Mouse (Mus musculus): ENCODE results near the gene Acbd7.

Acbd7 gene

GRCm38 (mm10) chr2:3335611-3336301 is at the start of gene Acbd7:
Gene Acbd7, plus strand, starts transcription at chr2:3336168.
- peak; percentile 73 for DNase-seq

GRCm38 (mm10) chr2:3286243-3286642 is 49.7 kb upstream of the Acbd7 start:
- no peak for DNase-seq

- DNase-seq: no peak
These were observed 46.4 kb upstream of the Acbd7 start for GRCm38 (mm10) chr2:3289581-3289980.

- no peak for DNase-seq
These were observed 43.8 kb upstream of the Acbd7 start for GRCm38 (mm10) chr2:3292170-3292569.

- DNase-seq: no peak
These were observed 40.1 kb upstream of the Acbd7 start for GRCm38 (mm10) chr2:3295826-3296225.

- no peak for DNase-seq
These were observed 30.4 kb upstream of the Acbd7 start for GRCm38 (mm10) chr2:3305426-3306025.

GRCm38 (mm10) chr2:3323132-3323531 is 12.8 kb upstream of the Acbd7 start:
- no peak for DNase-seq

- DNase-seq: no peak
These were observed 11.4 kb upstream of the Acbd7 start for GRCm38 (mm10) chr2:3324381-3325130.

- no peak for DNase-seq
These were observed 9.4 kb upstream of the Acbd7 start for GRCm38 (mm10) chr2:3326547-3326946.

GRCm38 (mm10) chr2:3327351-3327750 is 8.6 kb upstream of the Acbd7 start:
- DNase-seq: peak; percentile 66

- no peak for DNase-seq
These were observed 4.8 kb upstream of the Acbd7 start for GRCm38 (mm10) chr2:3331071-3331703.

GRCm38 (mm10) chr2:3332056-3332455 is 3.9 kb upstream of the Acbd7 start:
- no peak for DNase-seq

- DNase-seq: peak; percentile 96
These were observed 3.3 kb upstream of the Acbd7 start, which contains the start of gene Rpp38 for GRCm38 (mm10) chr2:3332484-3333242. Gene Rpp38, minus strand, starts transcription at chr2:3332643.

- DNase-seq: no peak
These were observed 2.2 kb upstream of the Acbd7 start for GRCm38 (mm10) chr2:3333761-3334160.

GRCm38 (mm10) chr2:3348422-3348821 is 12.5 kb downstream of the Acbd7 start:
- DNase-seq: no peak

GRCm38 (mm10) chr2:3348919-3349318 is 13.0 kb downstream of the Acbd7 start:
- DNase-seq: peak; percentile 56

GRCm38 (mm10) chr2:3353160-3353559 is 17.2 kb downstream of the Acbd7 start:
- no peak for DNase-seq

GRCm38 (mm10) chr2:3355793-3356192 is 19.8 kb downstream of the Acbd7 start:
- DNase-seq: no peak

- DNase-seq: no peak
These were observed 20.3 kb downstream of the Acbd7 start for GRCm38 (mm10) chr2:3356311-3356710.

GRCm38 (mm10) chr2:3357887-3358286 is 21.9 kb downstream of the Acbd7 start:
- no peak for DNase-seq

- no peak for DNase-seq
These were observed 25.1 kb downstream of the Acbd7 start for GRCm38 (mm10) chr2:3361067-3361466.

- DNase-seq: no peak
These were observed 29.2 kb downstream of the Acbd7 start for GRCm38 (mm10) chr2:3365127-3365526.
